Mouse (Mus musculus): ENCODE data around the gene Odf2l.

DNA sequence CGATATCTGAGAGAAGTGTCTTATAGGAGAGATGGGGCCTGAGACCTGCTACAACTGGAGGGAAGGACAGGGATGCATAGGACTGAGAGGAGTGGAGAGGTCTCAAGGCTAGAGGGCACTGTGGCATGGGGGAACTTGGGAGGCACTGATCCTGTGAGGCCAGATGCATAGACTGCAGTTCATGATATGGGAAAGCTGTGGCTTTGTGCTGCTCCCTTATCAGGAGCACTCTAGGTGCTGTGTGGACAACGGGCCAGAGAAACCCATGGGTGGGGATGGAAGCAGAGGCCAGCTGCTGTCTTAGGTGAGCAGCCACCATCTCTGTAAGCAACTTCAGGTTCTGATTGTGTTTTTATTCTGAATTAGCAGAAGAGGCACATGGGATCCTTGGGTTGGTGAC, 3.2 kb upstream of the Odf2l start:
- TF ChIP-seq CTCF (IDR thresholded peaks at IDR 0.05; ENCODE audit: low read depth): no peak
- no peak for TF ChIP-seq EP300 (optimal IDR thresholded peaks at IDR 0.05)
